Mouse (Mus musculus) megakaryocyte, embryonic 14.5 days (primary cell): ENCODE results near the gene Timp4.

Experiments
- FLI1 ChIP-seq: IDR thresholded peaks from 2 replicates; pipeline ENCODE4 v1.6.1; 2012; ENCODE audit warnings: low read length, inconsistent platforms, mixed read lengths
- GATA1 ChIP-seq: IDR thresholded peaks from 3 replicates; pipeline ENCODE4 v1.6.1; 2012; ENCODE audit warnings: mixed read lengths, low read length, inconsistent platforms, borderline replicate concordance

DNA sequence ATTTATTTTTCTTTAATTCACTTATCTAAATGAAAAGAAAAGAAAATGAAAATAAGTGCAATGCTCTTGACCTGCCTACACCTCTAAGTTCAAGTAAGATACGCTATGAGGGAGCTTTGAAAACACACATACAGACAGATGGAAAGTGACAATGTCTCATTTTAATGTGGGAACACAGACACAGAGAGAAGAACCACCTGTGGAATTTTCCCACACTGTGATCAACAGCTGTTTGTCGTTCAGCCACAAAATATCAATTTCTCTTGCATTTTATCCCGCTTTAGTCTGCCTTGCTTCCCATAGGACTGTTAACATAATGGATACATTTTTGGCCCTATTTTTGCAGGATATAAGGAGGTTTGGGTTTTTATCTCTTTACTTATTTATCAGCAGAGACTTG is 41.2 kb downstream of the Timp4 start:
- TF ChIP-seq GATA1 (no peak), FLI1 (no peak)
